Mouse (Mus musculus) brain, embryonic 14.5 days (tissue): ENCODE data around the gene Fam71e1.

Experiments
- CTCF ChIP-seq: fragments of 200-500 bp; IDR thresholded peaks from 2 replicates; pipeline ENCODE4 v1.5.1; 2012; ENCODE audit warnings: inconsistent platforms, mild to moderate bottlenecking, moderate library complexity, borderline replicate concordance; ENCODE audit not compliant: insufficient read depth, insufficient read length; ENCODE audit errors: extremely low read depth
- POLR2A ChIP-seq: fragments of 200-500 bp; IDR thresholded peaks from 2 replicates; pipeline ENCODE4 v1.6.1; 2012; ENCODE audit warnings: mild to moderate bottlenecking, inconsistent platforms, borderline replicate concordance; ENCODE audit not compliant: poor library complexity, insufficient read depth, insufficient read length, severe bottlenecking; ENCODE audit errors: extremely low read depth

DNA sequence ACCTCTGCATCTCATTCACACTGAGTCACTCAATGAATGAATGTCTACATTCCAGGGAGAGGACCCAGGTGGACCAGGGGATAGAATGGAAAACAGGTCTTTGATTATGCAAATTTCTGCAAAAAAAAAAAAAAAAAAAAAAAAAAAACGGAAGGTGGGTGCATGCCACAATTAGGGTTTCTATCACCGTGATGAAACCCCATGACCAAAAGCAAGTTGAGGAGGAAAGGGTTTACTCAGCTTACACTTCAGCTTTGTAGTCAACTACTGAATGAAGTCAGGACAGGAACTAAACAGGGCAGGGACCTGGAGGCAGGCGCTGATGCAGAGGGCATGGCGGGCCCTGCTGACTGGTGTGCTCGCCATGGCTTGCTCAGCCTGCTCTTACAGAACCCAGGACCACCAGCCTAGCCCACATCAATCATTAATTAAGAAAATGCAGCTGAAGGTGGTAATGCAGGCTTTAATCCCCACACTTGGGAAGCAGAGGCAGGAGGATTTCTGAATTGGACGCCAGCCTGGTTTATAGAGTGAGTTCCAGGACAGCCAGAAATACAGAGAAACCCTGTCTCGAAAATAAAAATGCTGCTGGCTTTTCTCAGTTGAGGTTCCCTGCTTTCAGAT lies 10.7 kb upstream of the Fam71e1 start:
- TF ChIP-seq POLR2A (no peak), CTCF (no peak)
